Mouse (Mus musculus): ENCODE data around the gene Gnb1l.

The Gnb1l gene

DNA sequence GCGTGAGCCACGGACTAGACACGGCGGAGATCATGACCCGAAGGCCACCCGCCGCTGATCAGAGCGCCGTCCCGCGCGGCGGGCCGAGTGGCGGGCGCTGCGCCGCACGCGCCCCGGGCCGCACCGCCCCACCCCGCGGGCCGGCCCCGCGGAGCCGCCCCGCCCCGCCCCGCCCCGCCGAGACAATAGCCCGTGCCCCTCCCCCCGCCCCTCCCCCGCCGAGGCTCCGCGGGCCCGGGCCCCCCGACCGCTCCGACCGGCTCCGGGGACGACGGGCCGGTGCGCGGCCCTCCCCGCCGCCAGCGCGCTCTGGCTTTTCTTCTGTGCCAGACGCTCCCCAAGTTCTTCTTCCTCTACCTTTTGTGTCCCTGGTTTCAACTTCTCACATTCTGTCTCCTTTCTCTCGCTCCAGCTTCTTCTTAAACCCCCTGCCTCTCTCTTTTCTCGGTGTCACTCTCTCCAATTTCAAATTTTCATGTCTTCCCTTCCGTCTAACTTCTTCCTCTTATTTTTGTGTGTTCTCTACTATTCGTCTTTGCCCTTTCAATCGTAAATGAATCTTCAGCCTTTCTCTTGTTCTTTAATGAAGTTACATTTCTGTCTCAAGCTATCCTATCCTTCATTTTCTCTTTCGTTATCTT, 88.5 kb downstream of the Gnb1l start:
- DNase-seq (ENCODE audit: low read depth, low spot score): no peak

DNA sequence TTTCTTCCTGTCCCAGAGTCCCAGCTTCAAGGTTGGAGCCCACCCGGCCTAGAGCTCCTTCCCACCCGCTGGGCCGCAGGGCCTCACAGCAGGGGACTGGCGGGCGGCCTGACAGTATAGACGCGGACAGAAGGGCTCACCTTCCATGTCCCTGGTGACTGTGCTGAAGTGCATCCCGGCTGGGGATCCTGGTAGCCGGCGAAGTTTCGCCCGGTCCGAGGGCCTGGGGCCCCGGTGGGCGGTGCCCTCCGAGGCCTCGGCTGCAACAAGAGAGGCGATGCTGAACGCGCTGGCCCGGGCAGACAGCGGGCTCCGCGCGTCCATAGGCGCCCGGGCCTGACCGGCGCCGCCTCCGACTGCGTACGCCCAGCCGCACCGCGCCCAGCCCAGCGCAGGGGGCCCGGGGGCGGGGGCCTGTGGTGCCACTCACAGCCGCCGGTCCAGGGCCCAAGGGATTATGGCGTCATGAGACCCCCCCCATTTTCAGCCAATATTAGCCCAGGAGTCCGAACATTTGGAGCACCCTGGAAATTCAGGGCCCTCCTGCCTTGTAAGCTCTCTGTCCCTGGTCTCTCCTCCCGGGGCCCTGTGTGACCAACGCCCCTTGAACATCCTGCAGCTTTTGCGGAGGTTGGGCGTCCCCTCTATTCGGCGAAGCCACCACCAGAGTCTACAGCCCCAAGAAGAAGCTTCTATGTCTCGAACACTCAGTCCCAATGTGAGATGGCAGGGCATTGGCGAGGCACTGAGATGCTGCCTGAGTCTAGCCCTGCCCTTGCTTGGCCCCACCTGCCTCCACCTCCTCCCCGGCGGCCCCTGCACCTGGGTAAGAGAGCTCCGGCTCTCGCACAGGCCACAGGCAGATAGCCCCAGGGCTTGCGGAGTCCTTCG, 89.6 kb downstream of the Gnb1l start:
- DNase-seq (ENCODE audit: low read depth, low spot score): no peak

DNA sequence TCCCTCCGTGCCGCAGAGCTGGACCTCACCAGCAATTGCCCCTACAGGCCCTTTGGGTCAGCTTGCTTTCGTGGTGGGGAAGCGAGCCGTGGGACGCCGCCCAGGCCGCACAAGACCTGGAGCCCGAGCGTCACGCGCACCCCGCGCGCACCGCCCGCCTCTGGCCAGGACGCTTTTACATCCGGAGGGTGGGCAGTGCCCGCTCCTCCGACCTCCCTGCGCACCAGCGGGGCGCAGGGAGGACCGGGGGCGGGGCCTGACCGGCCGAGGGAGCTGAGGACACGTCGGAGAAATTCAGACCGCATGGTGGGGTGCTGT, 90.2 kb downstream of the Gnb1l start:
- DNase-seq (ENCODE audit: low read depth, low spot score): no peak

DNA sequence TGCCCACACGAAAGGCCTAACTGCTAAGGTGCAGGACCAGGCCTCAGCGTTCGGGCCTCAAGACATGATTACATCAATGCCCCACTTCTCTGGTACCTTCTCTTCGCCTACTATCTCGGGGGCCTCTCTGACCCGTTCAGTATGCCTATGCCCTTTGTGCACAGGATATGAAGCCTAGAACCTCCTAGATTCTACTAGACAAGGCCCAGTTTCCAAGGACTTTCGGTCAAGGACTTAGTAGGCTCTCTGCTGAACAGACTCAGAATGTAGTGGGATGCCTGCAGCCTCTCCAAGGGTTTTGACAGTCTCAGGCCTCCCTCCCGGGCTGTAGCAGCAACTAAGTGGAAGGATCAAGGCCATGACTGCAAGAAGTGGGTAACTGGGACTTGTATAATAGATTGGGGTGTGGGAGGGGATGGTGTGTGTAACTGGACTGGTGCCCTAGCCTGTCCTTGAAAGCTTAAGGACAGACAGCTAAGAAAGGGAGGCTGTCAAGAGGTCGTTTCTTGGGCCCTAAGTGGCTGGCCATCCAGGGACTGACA, 90.6 kb downstream of the Gnb1l start:
- DNase-seq (ENCODE audit: low read depth, low spot score): no peak

DNA sequence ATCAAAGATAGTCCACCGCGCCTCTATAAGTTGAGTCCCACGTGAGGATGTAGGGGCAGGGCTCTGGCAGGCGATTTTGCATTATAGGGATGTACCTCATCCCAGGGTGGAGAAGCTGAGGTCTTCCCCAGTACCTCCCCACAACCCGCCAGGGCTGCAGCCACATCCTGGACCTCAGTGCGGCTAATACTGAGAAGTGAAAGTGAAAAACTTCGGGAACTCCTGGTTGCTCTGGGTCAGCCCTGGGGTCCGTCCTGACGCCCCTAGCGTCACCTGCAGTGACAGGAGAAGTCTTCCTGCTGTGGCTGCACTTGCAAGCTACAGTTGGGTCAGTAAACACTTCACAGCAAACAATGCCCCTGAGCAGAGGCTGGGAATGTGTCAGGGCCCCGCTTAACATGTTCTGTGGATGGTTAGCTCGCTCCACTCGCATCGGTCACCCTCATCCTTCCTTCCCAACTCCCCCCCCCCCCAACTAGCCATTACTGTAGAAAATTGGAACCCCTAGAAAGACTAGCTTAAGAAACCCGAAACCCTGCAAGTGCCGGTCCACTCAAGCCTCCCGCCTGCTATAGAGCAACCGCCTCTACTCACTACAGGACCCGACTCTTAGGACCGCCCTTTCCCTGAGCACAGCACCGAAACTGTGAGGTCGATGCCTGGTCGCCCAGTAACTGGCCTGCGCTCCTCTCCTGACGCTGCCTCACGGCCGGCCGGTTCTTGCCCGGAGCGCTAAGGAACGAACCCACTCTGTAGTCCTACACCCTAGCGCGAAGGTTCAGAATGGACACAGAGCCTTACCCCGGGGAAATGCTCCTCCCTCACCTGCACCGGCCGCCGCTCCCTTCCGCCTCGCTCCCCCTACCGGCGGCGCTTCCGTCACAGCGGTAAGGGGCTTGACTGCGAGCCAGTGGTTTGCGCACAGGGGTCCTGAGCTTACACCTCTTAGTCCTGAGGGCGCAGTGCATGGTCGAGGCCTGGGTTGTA, 91.6 kb downstream of the Gnb1l start, which contains the start of gene Tbx1:
TSS of gene Tbx1 (minus strand) at position 868 of the 987 bp plus-strand sequence.
- no peak for DNase-seq (ENCODE audit: low read depth, low spot score)

DNA sequence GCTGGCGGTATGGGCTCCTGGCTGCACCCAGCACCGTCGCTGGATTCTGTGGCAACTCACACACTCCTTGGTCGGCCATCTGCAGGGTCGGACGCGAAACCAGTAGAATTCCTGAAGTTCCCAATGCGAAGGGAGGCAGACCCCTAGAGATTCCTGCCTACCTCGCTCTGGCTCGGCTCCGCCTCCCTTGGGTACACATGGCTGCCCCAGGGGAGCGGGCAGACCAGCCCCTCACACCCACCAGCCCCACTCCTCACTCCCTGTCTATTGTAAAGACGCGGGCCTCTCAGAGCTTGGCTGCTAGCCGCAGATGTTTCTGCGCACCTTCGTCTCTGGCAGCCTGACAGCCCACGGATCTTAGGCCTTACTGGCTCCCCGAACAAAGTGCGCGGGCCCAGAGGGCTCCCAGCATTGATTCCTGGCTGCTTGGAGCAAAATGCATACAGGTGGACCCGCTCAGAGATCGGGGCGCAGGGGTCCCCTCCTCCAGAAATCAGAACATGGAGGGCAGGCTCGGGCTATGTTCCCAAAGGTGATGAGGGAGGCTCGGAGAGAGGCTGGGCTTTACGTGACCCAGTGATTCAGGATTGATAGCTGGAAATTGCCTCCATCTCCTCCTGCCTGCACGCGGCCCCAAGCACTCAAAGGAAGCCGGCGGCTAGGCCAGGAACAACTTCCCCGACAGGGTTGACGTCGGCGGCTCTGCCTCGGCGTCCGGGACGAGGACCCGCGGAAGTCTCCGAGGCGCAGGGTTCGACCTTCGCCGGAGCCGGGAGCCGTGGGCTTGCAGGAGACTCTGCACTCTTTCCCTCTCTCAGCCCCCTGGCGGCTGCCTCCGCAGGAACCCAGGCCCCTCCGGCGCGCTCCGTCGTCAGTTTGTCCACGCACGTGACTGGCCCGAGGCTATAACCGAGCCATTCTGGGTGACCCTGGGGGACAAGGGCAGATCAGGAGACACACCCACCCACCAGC, 92.8 kb downstream of the Gnb1l start:
- DNase-seq (ENCODE audit: low read depth, low spot score): no peak

DNA sequence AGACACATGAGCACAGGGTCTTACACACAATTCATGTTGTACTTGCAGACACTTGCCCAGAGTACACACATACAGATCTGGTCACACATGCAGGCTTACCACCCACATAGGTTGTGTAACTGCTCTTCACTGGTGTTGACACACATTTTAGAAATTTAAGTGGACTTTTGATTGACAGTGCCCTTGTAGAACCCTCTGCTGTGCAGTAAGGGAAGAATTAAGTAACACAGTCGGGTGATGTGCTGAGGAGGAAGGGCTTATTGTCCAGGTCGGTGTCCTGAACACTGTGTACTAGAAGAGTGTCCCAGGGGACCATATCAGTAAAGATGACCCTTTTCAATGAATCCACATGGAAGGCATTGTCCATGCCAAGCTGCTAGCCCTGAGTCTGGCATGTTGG, 95.4 kb downstream of the Gnb1l start:
- DNase-seq (ENCODE audit: low read depth, low spot score): no peak

DNA sequence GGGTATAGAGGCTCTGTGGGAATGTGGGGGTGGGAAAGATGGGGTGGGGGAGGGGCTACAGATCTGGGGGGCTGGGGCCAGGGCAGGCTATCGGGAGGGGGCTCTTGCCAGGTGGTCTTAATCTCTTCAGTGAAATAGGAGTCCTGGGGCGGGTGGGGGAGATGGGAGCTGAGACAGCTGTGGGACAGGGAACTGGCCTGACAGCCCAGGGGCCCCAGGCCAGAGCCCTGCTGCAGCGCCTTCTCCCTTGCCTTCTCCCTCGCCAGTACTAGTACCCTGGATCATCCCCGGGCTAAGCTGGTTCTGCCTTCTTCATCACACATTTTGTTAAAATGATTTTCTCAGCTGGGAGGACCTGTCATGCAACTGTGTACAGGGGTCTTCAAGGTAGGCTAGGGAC, 97.7 kb downstream of the Gnb1l start:
- no peak for DNase-seq (ENCODE audit: low read depth, low spot score)

DNA sequence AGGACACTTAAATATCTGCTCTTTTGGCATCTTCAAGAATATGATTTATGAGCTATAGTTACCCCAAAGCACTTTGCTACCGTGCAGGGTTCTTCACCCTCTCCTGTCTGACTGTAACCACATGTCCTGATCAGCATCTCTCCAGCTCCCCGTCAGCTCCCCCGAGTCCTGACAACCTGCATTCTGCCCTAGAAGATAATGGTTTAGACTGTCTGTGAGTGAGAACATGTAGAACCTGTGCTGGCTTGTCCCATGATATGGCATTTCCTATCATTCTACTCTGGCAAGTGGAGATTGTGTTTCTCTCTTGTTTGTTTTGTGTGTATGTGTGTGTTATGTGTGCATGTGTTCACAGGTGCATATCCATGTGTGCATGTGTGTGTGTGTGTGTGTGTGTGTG, 99.5 kb downstream of the Gnb1l start:
- DNase-seq (ENCODE audit: low read depth, low spot score): no peak

DNA sequence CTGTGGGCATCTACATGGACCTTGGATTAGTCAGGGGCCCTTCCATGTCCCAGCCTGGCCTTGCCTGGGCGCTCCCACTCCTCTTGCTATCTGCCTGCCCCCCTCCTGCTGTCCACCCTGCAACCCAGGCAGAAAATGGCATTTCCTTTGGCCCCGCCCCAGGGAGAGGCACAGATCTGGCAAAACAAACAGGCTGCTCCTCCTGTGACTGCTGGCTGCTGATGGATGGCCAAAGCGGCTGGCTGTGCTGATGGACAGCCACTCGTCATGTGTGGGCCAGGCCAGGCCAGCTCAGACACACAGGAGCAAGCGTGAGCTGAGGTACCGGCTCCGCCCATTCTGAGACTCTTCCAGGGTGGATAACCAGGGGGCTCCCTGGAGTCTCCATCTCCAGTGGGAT, 102.9 kb downstream of the Gnb1l start:
- DNase-seq (ENCODE audit: low read depth, low spot score): no peak

DNA sequence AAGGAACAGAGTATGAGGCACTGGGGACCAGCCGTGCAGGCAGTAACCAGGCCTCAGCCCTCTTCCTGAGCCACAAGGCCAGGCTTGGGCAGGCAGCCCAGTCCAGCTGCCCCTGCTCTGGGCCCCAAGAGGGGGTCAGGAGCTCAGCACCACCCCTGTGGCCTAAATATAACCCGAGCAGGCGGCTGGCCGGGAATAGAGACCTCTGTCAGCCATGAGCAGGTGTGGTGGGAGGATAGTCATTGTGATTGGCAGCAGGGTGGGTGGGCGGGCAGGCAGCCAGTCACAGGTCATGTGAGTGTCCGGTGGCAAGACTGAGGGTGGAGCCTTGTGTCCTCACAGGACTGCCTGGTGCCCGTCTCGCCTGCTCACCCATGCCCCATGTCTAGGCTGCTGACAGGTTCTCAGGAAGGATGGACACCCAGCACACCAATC, 105.8 kb downstream of the Gnb1l start:
- no peak for DNase-seq (ENCODE audit: low read depth, low spot score)

DNA sequence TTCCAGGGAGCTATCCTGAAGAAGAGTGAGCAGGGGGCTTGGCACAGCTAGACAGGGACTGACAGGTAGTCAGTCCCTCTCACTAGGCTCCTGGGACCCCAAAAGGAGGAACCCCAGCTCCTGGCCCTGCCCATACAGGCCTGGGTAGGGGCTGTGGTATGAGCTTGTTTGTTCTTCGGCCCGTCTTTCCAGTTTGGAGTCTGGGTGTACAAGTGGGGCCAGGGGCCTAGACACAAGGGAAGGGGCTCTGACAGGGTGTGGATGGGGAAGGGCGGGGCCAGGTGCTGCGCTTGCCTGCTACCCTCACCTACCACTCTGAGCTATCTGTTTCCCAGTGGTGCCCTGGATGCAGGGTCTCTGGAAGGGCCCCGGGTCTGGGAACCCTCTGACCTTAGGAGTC, 107.2 kb downstream of the Gnb1l start:
- no peak for DNase-seq (ENCODE audit: low read depth, low spot score)

DNA sequence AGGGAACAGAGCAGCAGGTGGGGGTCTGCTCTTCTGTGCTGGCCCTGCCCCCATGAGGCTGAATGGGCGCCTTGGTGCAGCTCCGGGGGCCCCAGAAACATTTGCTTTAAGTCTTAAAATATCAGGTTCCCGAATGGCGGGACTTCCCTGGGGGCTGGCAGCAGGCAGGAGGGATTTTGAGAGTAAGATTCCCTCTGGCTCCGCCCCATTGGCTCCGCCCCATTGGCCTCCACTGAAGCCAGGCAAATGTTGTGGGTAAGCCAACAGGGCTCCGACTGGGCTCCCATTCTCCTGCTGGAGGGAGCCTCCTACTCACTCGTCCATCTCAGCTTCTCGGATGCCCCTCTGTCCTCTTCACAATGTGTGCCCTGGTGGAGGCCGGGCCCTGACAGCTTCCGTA, 109.7 kb downstream of the Gnb1l start:
- DNase-seq (ENCODE audit: low read depth, low spot score): no peak

DNA sequence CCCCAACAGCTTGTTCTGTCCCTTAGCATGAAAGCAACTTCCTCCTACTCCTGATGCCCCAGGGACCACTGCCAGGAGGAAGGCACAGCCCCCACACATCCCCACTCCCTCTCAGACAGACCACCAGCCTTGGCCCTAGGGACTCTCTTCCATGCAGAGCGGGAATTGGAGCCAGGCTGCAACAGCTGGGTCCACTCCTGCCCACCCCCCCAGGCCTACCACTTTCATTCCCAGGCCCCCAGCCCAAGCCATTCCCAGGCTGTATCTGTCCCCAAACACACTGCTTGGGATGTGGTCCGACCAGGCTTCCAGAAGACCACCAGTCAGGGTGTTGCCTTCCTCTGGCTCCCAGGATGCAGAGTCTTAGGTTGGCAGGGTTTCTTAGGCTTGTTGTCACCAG, 110.6 kb downstream of the Gnb1l start:
- DNase-seq (ENCODE audit: low read depth, low spot score): no peak

DNA sequence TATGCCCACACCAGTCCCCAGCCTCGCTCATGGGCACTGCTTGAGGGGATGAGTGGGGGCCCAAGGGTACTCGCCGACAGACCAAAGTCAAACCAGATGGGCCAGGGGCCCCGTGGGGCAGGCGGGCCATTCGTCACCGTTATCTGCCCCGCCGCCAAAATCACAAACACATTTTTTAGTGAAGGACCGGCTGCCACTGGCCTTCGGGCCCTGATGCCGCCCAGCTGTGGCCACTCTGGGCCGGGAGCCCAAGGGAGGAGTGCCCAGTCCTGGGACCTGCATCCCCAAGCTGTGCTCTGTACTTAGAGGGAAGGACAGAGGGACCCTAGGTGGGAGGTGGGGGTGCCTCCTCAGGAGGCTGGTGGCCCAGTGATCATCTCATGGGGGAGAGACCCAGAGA, 113.2 kb downstream of the Gnb1l start:
- DNase-seq (ENCODE audit: low read depth, low spot score): no peak

DNA sequence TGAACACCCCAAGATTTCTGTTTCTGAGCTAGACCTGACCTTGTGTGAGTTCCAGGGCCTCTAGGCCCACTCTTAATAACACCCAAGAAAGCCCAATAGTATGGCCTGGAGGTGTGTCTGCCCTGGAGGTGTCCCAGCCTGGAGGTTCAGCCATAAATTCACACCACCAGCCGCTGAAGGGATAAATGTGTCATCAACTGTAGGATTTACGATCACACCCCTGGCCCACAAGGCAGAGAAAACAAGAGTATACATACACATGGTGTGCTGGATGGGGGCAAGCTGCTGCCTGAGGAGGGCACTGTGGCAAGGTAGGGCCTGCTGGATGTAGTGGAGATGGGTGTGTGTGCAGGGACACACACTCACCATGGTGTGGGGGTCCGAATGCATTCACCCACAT, 114.8 kb downstream of the Gnb1l start:
- no peak for DNase-seq (ENCODE audit: low read depth, low spot score)

Measured in WW6 (cell line).